Mouse (Mus musculus): ENCODE data around the gene Meis1.

DNA sequence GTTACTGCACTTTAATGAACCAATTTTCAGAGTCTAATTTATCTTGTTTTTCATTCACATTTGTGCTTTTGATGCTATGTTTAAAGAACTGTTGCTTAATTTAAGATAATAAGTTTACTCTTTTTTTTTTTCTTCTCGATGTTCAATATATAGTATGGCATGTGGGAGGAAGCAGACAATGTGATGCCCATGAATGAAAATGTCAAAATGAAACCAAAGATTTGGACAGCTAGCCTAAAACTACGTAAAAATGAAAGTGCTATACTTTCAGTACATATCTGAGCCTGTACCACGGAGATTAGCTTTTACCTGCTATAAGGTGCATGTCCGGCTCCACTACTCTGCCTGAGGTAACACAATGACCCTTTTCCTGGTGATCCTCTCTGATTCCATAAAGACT, 172.3 kb downstream of the Meis1 start:
- TF ChIP-seq CTCF (IDR thresholded peaks at IDR 0.05; ENCODE audit: low read depth), result no peak
- TF ChIP-seq EP300 (IDR thresholded peaks at IDR 0.05; ENCODE audit: low read depth), result no peak
